14 mouse cellular contexts compared by ENCODE assay signal in genomic region chr12:37047191-37047590, GRCm38 (mm10).
"Had no signal": no experiment of that assay in that cellular context is flagged by ENCODE, and none has a peak within 500 bp of the region (broad histone marks: within the 10 kb centered on the region; RNA-seq: fewer than 3 reads in every experiment).

No protein-coding gene starts in this region.

- H3K27ac ChIP-seq: limb, embryonic 15.5 days; liver, embryonic 12.5 days; midbrain, embryonic 10.5 days; neural tube, embryonic 12.5 days had no signal

- H3K4me3 ChIP-seq: limb, embryonic 15.5 days; liver, embryonic 12.5 days; midbrain, embryonic 10.5 days; neural tube, embryonic 12.5 days had no signal

- H3K4me1 ChIP-seq: limb, embryonic 15.5 days; liver, embryonic 12.5 days; midbrain, embryonic 10.5 days; neural tube, embryonic 12.5 days had no signal

- DNase-seq: kidney, postnatal 36 days; layer of hippocampus, adult 9-11 months; layer of hippocampus, postnatal 36 days; lung, embryonic 14.5 days; lung, postnatal 10 days; lung, postnatal 4 days; midbrain, embryonic 14.5 days; spleen, adult 18-20 months; thymus, adult 18-20 months; thymus, postnatal 14 days had no signal
